Mouse (Mus musculus) brain, embryonic 14.5 days (tissue): ENCODE data around the gene Abhd12.

Experiments used
- CTCF ChIP-seq: fragments of 200-500 bp; IDR thresholded peaks from 2 replicates; pipeline ENCODE4 v1.5.1; 2012; ENCODE audit warnings: inconsistent platforms, mild to moderate bottlenecking, moderate library complexity, borderline replicate concordance; ENCODE audit not compliant: insufficient read depth, insufficient read length; ENCODE audit errors: extremely low read depth
- POLR2A ChIP-seq: fragments of 200-500 bp; IDR thresholded peaks from 2 replicates; pipeline ENCODE4 v1.6.1; 2012; ENCODE audit warnings: mild to moderate bottlenecking, inconsistent platforms, borderline replicate concordance; ENCODE audit not compliant: poor library complexity, insufficient read depth, insufficient read length, severe bottlenecking; ENCODE audit errors: extremely low read depth

DNA sequence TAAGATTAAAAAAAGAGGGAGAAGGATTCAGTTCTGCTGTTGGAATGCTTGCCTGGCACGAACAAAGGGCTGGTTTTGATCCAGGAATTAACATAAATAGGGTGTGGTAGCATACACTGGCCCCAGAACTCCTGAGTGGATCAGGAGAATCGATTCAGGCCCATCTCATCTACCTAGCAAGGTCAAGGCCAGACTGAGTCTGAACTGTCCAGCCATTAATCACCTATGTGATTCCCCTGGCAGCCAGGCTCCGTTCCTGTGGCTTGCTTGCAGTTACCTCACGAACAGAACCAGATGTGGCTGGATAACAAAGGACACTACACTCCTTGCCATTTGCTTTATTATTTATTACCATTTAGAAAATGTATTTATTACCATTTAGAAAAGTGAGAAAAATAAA is 111.2 kb downstream of the Abhd12 start:
- TF ChIP-seq POLR2A (no peak), CTCF (no peak)
